Mouse (Mus musculus) testis, adult 2 months (tissue): ENCODE data around the gene Adora2b. TPM values are rescaled to one million over a fixed set of nuclear protein-coding genes. Genes with fewer than 3 reads are reported as not detected.

Experiments used
- H3K27ac ChIP-seq: fragments of 200-500 bp; 2 replicates; pipeline ENCODE4 v1.5.1; 2012; ENCODE audit warnings: low read depth, low read length; ENCODE audit not compliant: control insufficient read depth, insufficient read depth
- H3K27me3 ChIP-seq: fragments of 200-500 bp; 2 replicates; pipeline ENCODE4 v1.6.1; 2012; ENCODE audit warnings: mild to moderate bottlenecking, low read length, moderate library complexity; ENCODE audit not compliant: control insufficient read depth, insufficient read depth
- H3K36me3 ChIP-seq: fragments of 200-500 bp; 2 replicates; pipeline ENCODE4 v1.6.1; 2012; ENCODE audit warnings: mild to moderate bottlenecking, low read length; ENCODE audit not compliant: control insufficient read depth, insufficient read depth
- H3K4me1 ChIP-seq: fragments of 200-500 bp; 2 replicates; pipeline ENCODE4 v1.6.1; 2012; ENCODE audit warnings: low read length; ENCODE audit not compliant: control insufficient read depth, insufficient read depth
- H3K4me3 ChIP-seq: fragments of 200-500 bp; 2 replicates; pipeline ENCODE4 v1.5.1; 2012; ENCODE audit warnings: low read depth, mild to moderate bottlenecking, low read length, moderate library complexity, mixed read lengths; ENCODE audit not compliant: control insufficient read depth
- CTCF ChIP-seq: fragments of 200-500 bp; IDR thresholded peaks from 2 replicates; pipeline ENCODE4 v1.5.1; 2012; ENCODE audit warnings: low read depth, mild to moderate bottlenecking, inconsistent platforms, low read length, moderate library complexity; ENCODE audit not compliant: control insufficient read depth, insufficient read depth, insufficient replicate concordance
- POLR2A ChIP-seq: fragments of 200-500 bp; IDR thresholded peaks from 2 replicates; pipeline ENCODE4 v1.6.1; 2012; ENCODE audit warnings: low read depth, mild to moderate bottlenecking, inconsistent platforms, low read length, moderate library complexity; ENCODE audit not compliant: control insufficient read depth
- polyA plus RNA-seq: library from polyadenylated mRNA; depleted of rRNA; stranded (reverse); fragments of >200 nt; gene quantifications from 2 replicates; pipeline ENCODE4 v1.2.3, GENCODE M21; 2012

The Adora2b gene
- polyA plus RNA-seq, 1 experiment: 2.9 TPM

DNA sequence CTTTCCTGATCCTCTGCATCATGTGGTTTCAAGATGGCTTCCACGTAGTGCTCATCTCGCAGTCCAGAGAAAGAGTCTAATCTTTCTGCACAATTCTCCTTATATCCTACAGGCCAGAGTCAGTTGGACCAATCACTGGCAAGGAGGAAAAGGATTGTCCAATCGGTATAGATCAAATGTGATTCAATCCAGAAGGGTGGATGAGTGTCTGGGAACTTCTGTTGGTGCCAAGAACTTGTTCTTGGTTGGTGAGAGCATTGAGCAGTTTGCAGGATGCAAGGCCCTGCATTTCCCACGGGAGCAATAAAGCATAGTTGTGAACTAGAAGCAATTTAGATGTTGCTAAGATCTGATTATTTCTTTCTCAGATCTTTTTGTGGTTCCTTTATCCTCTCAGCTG is 4.3 kb upstream of the Adora2b start:
- H3K36me3 ChIP-seq: no peaks in the 10 kb centered on the region

DNA sequence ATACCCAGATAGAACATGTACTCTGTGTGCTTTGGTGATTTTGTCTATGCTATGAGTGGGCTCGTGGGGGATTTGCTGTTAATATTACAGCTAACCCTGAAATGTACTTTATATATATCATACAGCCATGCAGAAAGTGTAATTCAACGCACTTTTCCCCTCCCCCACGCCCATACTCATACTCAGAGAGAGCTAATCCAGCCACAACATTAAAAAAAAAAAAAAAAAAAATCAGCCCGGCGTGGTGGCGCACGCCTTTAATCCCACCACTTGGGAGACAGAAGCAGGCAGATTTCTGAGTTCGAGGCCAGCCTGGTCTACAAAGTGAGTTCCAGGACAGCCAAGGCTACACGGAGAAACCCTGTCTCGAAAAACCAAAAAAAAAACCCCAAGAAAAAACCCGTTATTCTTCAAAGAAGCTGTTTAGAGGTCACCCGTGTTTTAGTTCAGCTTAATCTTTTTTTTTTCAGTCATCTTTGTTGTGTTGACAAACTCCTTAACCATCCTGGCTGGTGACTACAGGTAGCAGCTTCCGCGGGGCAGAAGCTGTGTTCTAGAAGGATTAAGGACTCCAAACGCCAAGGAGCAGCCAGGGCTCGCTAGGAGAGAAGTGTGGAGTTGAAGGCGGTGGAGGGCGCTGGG is 904 bp upstream of the Adora2b start:
- TF ChIP-seq POLR2A (no peak), CTCF (no peak)

More for the DNA sequence above, 4.3 kb upstream of the Adora2b start:
- Histone ChIP-seq H3K27me3 (no peaks in the 10 kb centered on the region), H3K4me3 (no peak overlapping the region), H3K27ac (no peak overlapping the region), H3K4me1 (peaks cover 14% of the 10 kb centered on the region)
- no peak for TF ChIP-seq POLR2A
- no peak for TF ChIP-seq CTCF

DNA sequence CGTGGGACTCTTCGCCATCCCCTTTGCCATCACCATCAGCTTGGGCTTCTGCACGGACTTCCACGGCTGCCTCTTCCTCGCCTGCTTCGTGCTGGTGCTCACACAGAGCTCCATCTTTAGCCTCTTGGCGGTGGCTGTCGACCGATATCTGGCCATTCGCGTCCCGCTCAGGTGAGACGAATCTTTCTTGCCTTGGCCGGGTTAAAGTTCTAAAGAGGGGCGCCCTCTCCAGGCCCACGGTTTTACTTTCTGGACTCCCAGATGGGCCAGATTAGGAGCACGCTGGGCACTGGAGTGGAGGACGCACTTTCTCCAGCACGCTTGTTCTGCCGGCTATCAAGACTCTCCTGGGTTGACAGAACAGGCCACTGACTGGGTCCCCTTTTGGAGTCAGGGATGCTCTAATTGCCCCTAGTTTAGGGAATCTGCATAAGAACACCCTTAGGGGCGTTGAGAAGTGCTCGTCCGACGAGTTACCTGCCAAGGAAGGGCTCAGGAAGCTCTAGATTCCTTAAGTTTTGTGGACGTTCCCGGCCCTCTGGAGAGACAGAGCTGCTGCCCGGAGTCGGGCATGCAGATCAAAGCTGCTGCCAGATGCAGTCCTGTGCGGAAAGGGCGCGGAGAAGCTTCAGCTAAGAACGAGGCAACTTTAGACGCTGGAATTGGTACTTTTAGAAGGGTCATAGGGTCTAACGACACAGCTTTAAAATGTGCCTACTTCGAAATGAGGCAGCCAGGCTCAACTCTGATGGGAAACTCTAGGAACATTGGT is 668 bp downstream of the Adora2b start:
- no peaks in the 10 kb centered on the region for H3K36me3 ChIP-seq
- no peaks in the 10 kb centered on the region for H3K27me3 ChIP-seq
- no peak overlapping the region for H3K27ac ChIP-seq
- TF ChIP-seq POLR2A (no peak), CTCF (no peak)
- H3K4me1 ChIP-seq: peaks cover 12% of the 10 kb centered on the region
- H3K4me3 ChIP-seq: peak overlapping the region; percentile 88

More for the DNA sequence above, 904 bp upstream of the Adora2b start:
- Histone ChIP-seq H3K27ac (no peak overlapping the region), H3K4me1 (peaks cover 12% of the 10 kb centered on the region), H3K4me3 (peak overlapping the region; percentile 88), H3K36me3 (no peaks in the 10 kb centered on the region), H3K27me3 (no peaks in the 10 kb centered on the region)

DNA sequence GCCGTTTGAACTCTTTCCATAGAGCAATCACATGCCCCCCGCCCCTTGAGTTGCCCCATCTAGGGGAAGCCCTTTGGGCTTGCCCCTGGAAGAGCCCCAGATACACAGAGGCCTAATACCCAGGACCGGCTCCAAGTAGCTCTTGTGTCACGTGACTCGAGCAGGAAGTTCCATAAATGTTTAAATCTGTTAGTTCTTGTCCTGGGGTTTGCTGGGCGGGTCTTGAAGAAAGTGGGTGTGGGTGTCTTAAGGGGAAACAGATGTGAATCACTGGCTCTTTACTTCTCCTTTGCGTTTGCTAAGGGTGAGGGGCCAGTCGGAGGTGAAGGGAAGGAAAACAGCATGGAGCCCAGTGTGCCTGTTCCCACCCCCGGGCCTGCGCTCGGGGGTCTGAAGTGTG is 2.3 kb downstream of the Adora2b start:
- H3K36me3 ChIP-seq: no peaks in the 10 kb centered on the region
- H3K27me3 ChIP-seq: no peaks in the 10 kb centered on the region
- no peak overlapping the region for H3K27ac ChIP-seq
- TF ChIP-seq CTCF: no peak
- TF ChIP-seq POLR2A: no peak
- H3K4me3 ChIP-seq: no peak overlapping the region
- H3K4me1 ChIP-seq: peaks cover 12% of the 10 kb centered on the region

DNA sequence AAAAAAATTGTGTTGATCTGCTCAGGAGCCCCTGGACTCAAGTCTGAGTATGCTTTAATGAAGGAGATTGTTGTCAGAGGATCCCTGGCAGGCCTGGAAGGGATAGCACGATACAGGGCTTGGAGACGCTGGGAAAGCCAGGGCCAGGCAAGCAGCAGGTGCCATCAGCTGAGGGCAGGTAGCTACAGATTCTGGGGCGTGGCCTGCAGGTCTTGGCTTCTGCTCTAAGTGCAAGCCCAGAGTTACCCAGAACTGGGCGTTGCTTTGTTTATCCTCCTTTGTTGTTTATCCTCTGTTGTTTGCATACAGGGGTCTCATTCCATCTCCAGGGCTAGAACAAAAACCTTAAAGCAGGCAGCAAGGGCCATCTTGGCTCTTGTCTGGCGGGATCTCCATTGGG is 4.6 kb downstream of the Adora2b start:
- Histone ChIP-seq H3K4me1 (peaks cover 14% of the 10 kb centered on the region), H3K4me3 (no peak overlapping the region), H3K27me3 (no peaks in the 10 kb centered on the region), H3K27ac (no peak overlapping the region), H3K36me3 (no peaks in the 10 kb centered on the region)
- TF ChIP-seq POLR2A: no peak
- no peak for TF ChIP-seq CTCF

DNA sequence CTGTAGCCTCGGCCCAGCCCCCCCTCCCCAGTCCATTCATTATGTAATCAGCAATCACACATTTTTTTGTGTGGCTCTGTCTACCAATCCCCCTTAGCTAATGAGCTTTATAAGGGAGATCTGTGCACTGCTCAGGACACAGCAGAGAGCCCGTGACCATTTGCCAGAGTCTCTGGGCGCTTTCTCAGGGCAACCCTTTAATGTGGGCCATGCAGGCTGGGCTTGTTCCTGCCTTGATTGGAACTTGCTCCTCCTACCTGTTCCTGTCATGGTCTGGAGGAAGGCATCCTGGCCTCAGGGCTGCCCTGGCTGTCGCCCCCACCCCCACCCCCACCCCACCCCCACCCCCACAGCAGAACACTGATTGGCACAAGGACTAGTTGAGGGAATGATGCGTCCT is 10.4 kb downstream of the Adora2b start:
- no peaks in the 10 kb centered on the region for H3K36me3 ChIP-seq
- H3K4me3 ChIP-seq: no peak overlapping the region
- H3K4me1 ChIP-seq: peaks cover 5% of the 10 kb centered on the region; the same call in 1 of the 2 replicates
- no peaks in the 10 kb centered on the region for H3K27me3 ChIP-seq
- TF ChIP-seq POLR2A (no peak), CTCF (no peak)
- no peak overlapping the region for H3K27ac ChIP-seq

DNA sequence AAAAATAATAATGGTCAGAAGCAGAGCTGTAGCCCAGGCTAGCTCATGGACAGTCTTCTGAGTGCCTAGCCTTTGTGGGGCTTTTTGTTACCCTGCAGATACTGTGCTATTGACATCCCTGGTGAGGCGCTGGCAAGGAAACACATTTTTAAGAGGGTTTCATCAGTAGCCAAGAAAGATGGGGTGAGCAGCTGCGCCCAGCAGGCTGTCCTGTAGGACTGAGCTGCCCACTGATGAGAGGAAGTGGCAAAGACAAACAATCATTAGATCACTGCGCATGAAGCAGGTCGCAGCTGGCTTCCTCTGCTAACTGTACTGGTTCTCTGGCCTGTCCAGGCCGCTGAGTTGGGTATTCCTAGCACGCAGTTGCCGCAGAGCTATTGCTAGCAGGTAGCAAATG is 14.8 kb downstream of the Adora2b start:
- Histone ChIP-seq H3K27ac (no peak overlapping the region), H3K4me3 (no peak overlapping the region), H3K36me3 (no peaks in the 10 kb centered on the region; the same call in none of the 2 replicates), H3K4me1 (no peaks in the 10 kb centered on the region; the same call in 1 of the 2 replicates), H3K27me3 (no peaks in the 10 kb centered on the region)
- TF ChIP-seq CTCF (no peak), POLR2A (no peak)

DNA sequence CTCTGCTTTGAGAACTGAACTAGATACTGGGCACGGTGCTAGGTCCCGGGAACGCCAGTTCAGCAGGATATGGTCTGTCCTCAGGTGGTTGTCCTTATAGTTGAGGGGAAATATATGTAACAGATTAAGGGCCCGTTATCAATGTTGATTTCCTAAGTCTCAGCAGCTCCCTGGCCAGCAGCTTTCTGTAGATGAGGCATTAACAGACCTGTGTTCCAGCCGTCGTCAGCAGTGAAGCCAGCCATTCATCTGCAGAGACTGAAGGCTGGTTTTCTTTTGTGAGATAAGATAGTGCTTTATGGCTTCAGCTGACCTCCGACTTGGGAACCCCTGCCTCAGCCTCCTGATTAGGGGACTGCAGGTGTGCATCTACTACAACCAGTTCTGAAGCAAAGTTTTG is 15.2 kb downstream of the Adora2b start:
- TF ChIP-seq POLR2A: no peak
- Histone ChIP-seq H3K4me3 (no peak overlapping the region), H3K27ac (no peak overlapping the region), H3K36me3 (peaks cover under 1% of the 10 kb centered on the region), H3K27me3 (no peaks in the 10 kb centered on the region), H3K4me1 (no peaks in the 10 kb centered on the region; the same call in 1 of the 2 replicates)
